Mouse (Mus musculus): Measurements from ENCODE around the gene Gm13693.
"Not testable (repeated sequence)": the region's sequence is repeated elsewhere in the genome, so short reads cannot be mapped to it uniquely, and the experiment has no call there.

- TF ChIP-seq EP300 (optimal IDR thresholded peaks at IDR 0.05); CTCF (IDR thresholded peaks at IDR 0.05; ENCODE audit: low read depth): not testable (repeated sequence)
Measured at GRCm38 (mm10) chr2:83993639-83994255, 32.4 kb downstream of the Gm13693 start.
